Mouse (Mus musculus): ENCODE data around the gene Defb36. TPM values are rescaled to one million over a fixed set of nuclear protein-coding genes. Genes with fewer than 3 reads are reported as not detected.

Gene Defb36
- total RNA-seq, 2 experiments from 2014 or later = not detected

GRCm38 (mm10) chr2:152657398-152657797 lies 53.3 kb downstream of the Defb36 start:
- intact Hi-C loops (cut with DNase I) = loop anchor here (1.0 to 5.0 kb wide), 2 partner anchors 42 to 105 kb away; no protein-coding TSS in a partner anchor
- DNase-seq = peak; percentile 53 to 65

GRCm38 (mm10) chr2:152661163-152661562 lies 57.0 kb downstream of the Defb36 start:
- DNase-seq = no peak
- intact Hi-C loops (cut with DNase I) = loop anchor here (10.0 kb wide), 1 partner anchor 206 kb away; no protein-coding TSS in a partner anchor

Other genes with a start within 250 kb of the Defb36 start
- not detected for gene Nrsn2, start 227.7 kb upstream of the Defb36 start, total RNA-seq (2021)
- 10 to 100 TPM; 14.4 to 15.5 TPM for gene Sox12, start 206.3 kb upstream of the Defb36 start, total RNA-seq (2021)
- 10 to 100 TPM; 12.0 TPM for gene Zcchc3, start 189.3 kb upstream of the Defb36 start, total RNA-seq (2021)
- gene 6820408C15Rik, start 188.7 kb upstream of the Defb36 start, total RNA-seq (2021) = 1 to 10 TPM; 2.6 to 2.7 TPM
- gene Defb23, start 139.7 kb upstream of the Defb36 start, total RNA-seq (2021) = not detected
- gene Defb20, start 127.3 kb upstream of the Defb36 start, total RNA-seq (2021) = not detected
- not detected for gene Defb22, start 114.2 kb upstream of the Defb36 start, total RNA-seq (2021)
- gene Defb26, start 92.6 kb upstream of the Defb36 start, total RNA-seq (2021) = not detected
- not detected for gene Defb28, start 86.1 kb upstream of the Defb36 start, total RNA-seq (2021)
- gene Defb29, start 64.2 kb upstream of the Defb36 start, total RNA-seq (2021) = not detected
- gene Gm17416, start 35.0 kb upstream of the Defb36 start, total RNA-seq (2021) = not detected
- gene Defb21, start 31.6 kb upstream of the Defb36 start, total RNA-seq (2021) = not detected
- gene Defb19, start 24.0 kb upstream of the Defb36 start, total RNA-seq (2021) = not detected
- not detected for gene Defb45, start 4.9 kb upstream of the Defb36 start, total RNA-seq (2021)
- gene Defb25, start 18.7 kb downstream of the Defb36 start, total RNA-seq (2021) = not detected
- gene Rem1, start 22.6 kb downstream of the Defb36 start, total RNA-seq (2021) = 10 to 100 TPM in 1 of 2 experiments, 1 to 10 TPM in 1; 9.1 to 11.9 TPM
- 10 to 100 TPM; 38.7 to 42.4 TPM for gene H13, start 65.1 kb downstream of the Defb36 start, total RNA-seq (2021)
- gene Mcts2, start 82.7 kb downstream of the Defb36 start, total RNA-seq (2021) = 10 to 100 TPM; 17.4 to 18.7 TPM
- 10 to 100 TPM; 82.1 to 85.3 TPM for gene Id1, start 131.9 kb downstream of the Defb36 start, total RNA-seq (2021)
- gene Cox4i2, start 149.8 kb downstream of the Defb36 start, total RNA-seq (2021) = 10 to 100 TPM; 17.8 to 19.1 TPM
- 10 to 100 TPM; 79.8 to 92.2 TPM for gene Bcl2l1, start 227.4 kb downstream of the Defb36 start, total RNA-seq (2021)
- 1 to 10 TPM; 4.4 to 8.5 TPM for gene Tpx2, start 243.6 kb downstream of the Defb36 start, total RNA-seq (2021)

Measured in heart, postnatal 14 days (tissue).